Comparison of ENCODE assay signal across 10 mouse cellular contexts in genomic region chr11:77765459-77765777, GRCm38 (mm10). TPM values are rescaled to one million over a fixed set of nuclear protein-coding genes. Genes with fewer than 3 reads are reported as not detected.
DNase-seq lines count a peak whose midpoint lies in the region; ATAC-seq and TF ChIP-seq lines count a peak whose summit lies in the region.
"Had no signal": no experiment of that assay in that cellular context is flagged by ENCODE, and none has a peak within 500 bp of the region (broad histone marks: within the 10 kb centered on the region; RNA-seq: fewer than 3 reads in every experiment).

No protein-coding gene starts in this region.

- peak overlapping the region; percentile 84 for H3K4me3 ChIP-seq in left cerebral cortex, adult 2 months
- H3K4me3 ChIP-seq in forebrain, embryonic 14.5 days (ENCODE audit: low read depth, low read length): no peak overlapping the region
- no peak overlapping the region for H3K4me3 ChIP-seq in neural tube, embryonic 14.5 days (ENCODE audit: low read depth, low read length)
- H3K4me3 ChIP-seq: myocyte had no signal

- H3K4me1 ChIP-seq in forebrain, embryonic 14.5 days (ENCODE audit: control insufficient read depth, insufficient read depth, low read length): peaks cover 34% of the 10 kb centered on the region
- H3K4me1 ChIP-seq in neural tube, embryonic 14.5 days (ENCODE audit: control insufficient read depth, insufficient read depth, low read length): peaks cover 35% of the 10 kb centered on the region

- no peaks in the 10 kb centered on the region for H3K36me3 ChIP-seq in forebrain, embryonic 14.5 days (ENCODE audit: control insufficient read depth, insufficient read depth, low read length)
- no peaks in the 10 kb centered on the region for H3K36me3 ChIP-seq in neural tube, embryonic 14.5 days (ENCODE audit: control insufficient read depth, insufficient read depth, low read length)

- peak overlapping the region; percentile 92 for H3K4me2 ChIP-seq in forebrain, embryonic 14.5 days (ENCODE audit: low read length)
- H3K4me2 ChIP-seq in neural tube, embryonic 14.5 days (ENCODE audit: low read depth, low read length): peak overlapping the region; percentile 92; the same call in 1 of the 2 replicates

- H3K9me3 ChIP-seq in forebrain, embryonic 14.5 days (replicated peaks; ENCODE audit: control insufficient read depth, low read length): no peaks in the 10 kb centered on the region
- H3K9me3 ChIP-seq in neural tube, embryonic 14.5 days (ENCODE audit: control insufficient read depth, low read length): no peaks in the 10 kb centered on the region

- peak overlapping the region; percentile 17; the same call in 1 of the 2 replicates for H3K9ac ChIP-seq in forebrain, embryonic 14.5 days (ENCODE audit: low read length)
- H3K9ac ChIP-seq in neural tube, embryonic 14.5 days (replicated peaks; ENCODE audit: low read depth, low read length): 0 out of 2 replicates have a peak overlapping the region, but pooled peaks have one; percentile 7

- intact Hi-C loops in left cerebral cortex, adult 2 months (cut with DNase I): no loop called here
- intact Hi-C loops in left cerebral cortex, postnatal 4 days (cut with DNase I): no loop called here

- no peak for TF ChIP-seq CTCF in left cerebral cortex, adult 2 months (IDR thresholded peaks at IDR 0.05)

- WGBS in forebrain, embryonic 14.5 days: 58% methylated on average over 4 of the region's 4 CpGs
- WGBS in neural tube, embryonic 14.5 days: 43% methylated on average over 4 of the region's 4 CpGs

- peak overlapping the region; percentile 97 for H3K27ac ChIP-seq in left cerebral cortex, adult 2 months
- H3K27ac ChIP-seq in forebrain, embryonic 14.5 days (ENCODE audit: low read depth, low read length): no peak overlapping the region
- H3K27ac ChIP-seq in neural tube, embryonic 14.5 days (ENCODE audit: low read depth, low read length): no peak overlapping the region

- 0 out of 2 replicates have a peak, but pooled peaks cover 2% of the 10 kb centered on the region for H3K27me3 ChIP-seq in forebrain, embryonic 14.5 days (replicated peaks; ENCODE audit: control insufficient read depth, insufficient read depth, low read length)
- H3K27me3 ChIP-seq in neural tube, embryonic 14.5 days (ENCODE audit: control insufficient read depth, insufficient read depth, low read length): no peaks in the 10 kb centered on the region
- H3K27me3 ChIP-seq: Patski had no signal

- DNase-seq in left cerebral cortex, adult 2 months (ENCODE audit: extremely low spot score in 1 of 2, low spot score in 2 of 2): peak in 1 of 2 experiments; percentile 15
- DNase-seq in left cerebral cortex, postnatal 4 days: no peak
- DNase-seq in forebrain, embryonic 14.5 days (ENCODE audit: low spot score): no peak
- peak; percentile 57 to 82 for DNase-seq in kidney, postnatal 25 days
- DNase-seq in layer of hippocampus, adult 9-10 months (ENCODE audit: low spot score): no peak
- DNase-seq in cerebellum, adult 11 months: no peak
- DNase-seq in layer of hippocampus, adult 11-12 months (ENCODE audit: low spot score): no peak

- ATAC-seq in forebrain, embryonic 14.5 days: no peak
- no peak for ATAC-seq in neural tube, embryonic 14.5 days (ENCODE audit: low read depth)
- ATAC-seq: Patski had no signal

RNA-seq across cellular contexts. Expression of gene Myo18a, which starts 2.4 kb away (rescaled TPM):
- 100 to 1,000 TPM; 164 to 169 TPM for total RNA-seq in left cerebral cortex, adult 2 months (2021)
- 100 to 1,000 TPM; 146 to 151 TPM for total RNA-seq in left cerebral cortex, postnatal 4 days (2021)
- 30.0 and 37.1 TPM in 2 replicates for polyA plus RNA-seq in forebrain, embryonic 14.5 days (2014; fragmentation: Nextera tagmentation; extraction: Ambion mirVana)
- polyA plus RNA-seq in neural tube, embryonic 14.5 days (2014; fragmentation: Nextera tagmentation; extraction: Ambion mirVana): 35.7 and 42.6 TPM in 2 replicates

RNA-seq across cellular contexts. Expression of gene Gm10277, which starts 22.1 kb away (rescaled TPM):
- not detected for total RNA-seq in left cerebral cortex, adult 2 months (2021)
- total RNA-seq in left cerebral cortex, postnatal 4 days (2021): not detected
- 0.55 and 0.85 TPM in 2 replicates for polyA plus RNA-seq in forebrain, embryonic 14.5 days (2014; fragmentation: Nextera tagmentation; extraction: Ambion mirVana)
- 2.1 and 2.4 TPM in 2 replicates for polyA plus RNA-seq in neural tube, embryonic 14.5 days (2014; fragmentation: Nextera tagmentation; extraction: Ambion mirVana)

RNA-seq across cellular contexts. Expression of gene Cryba1, which starts 40.3 kb away (rescaled TPM):
- total RNA-seq in left cerebral cortex, adult 2 months (2021): not detected
- total RNA-seq in left cerebral cortex, postnatal 4 days (2021): under 1 TPM; 0.26 to 0.52 TPM
- polyA plus RNA-seq in forebrain, embryonic 14.5 days (2014; fragmentation: Nextera tagmentation; extraction: Ambion mirVana): 0.40 and 1.0 TPM in 2 replicates
- 0.64 and 0.72 TPM in 2 replicates for polyA plus RNA-seq in neural tube, embryonic 14.5 days (2014; fragmentation: Nextera tagmentation; extraction: Ambion mirVana)
- polyA plus RNA-seq: myocyte, Patski had no signal

Comparison
In these comparisons a context has a peak if more than half of its experiments do, and no peak if none do; other contexts are left out.
1. DNase-seq: peak in kidney, postnatal 25 days (2 of 2); none in left cerebral cortex, postnatal 4 days (single experiment), forebrain, embryonic 14.5 days (single experiment), layer of hippocampus, adult 9-10 months (single experiment), cerebellum, adult 11 months (single experiment) and layer of hippocampus, adult 11-12 months (single experiment).